8 mouse cellular contexts compared by ENCODE assay signal in the genomic region with DNA sequence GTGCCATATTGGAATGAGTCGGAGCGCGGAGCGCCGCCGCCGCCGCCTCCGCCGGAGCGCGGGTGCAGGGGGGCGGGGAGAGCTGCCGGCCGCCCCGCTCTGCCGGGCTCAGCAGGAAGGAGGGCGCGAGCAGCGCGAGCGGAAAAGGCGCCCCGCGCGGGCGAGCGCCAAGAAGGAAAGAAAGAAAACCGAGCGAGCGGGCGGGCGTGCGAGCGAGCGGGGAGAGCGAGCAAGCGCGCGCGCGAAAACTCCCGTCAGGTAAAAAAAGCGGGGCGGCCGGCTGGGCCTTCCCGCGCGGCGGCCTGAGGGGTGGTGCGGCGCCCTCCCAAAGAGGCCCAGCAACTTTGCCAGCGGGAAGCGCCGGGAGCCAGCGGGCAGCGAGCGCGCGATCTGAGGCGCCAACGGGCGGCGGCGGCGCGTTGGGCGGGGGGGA. TPM values are rescaled to one million over a fixed set of nuclear protein-coding genes. Genes with fewer than 3 reads are reported as not detected.
DNase-seq lines count a peak whose midpoint lies in the region; ATAC-seq and TF ChIP-seq lines count a peak whose summit lies in the region.

No protein-coding gene starts in this region.

- no peak for TF ChIP-seq CTCF in ES-Bruce4 (IDR thresholded peaks at IDR 0.05; ENCODE audit: low read depth, low read length)
- TF ChIP-seq CTCF in thymus, adult 2 months (IDR thresholded peaks at IDR 0.05; ENCODE audit: borderline replicate concordance, control insufficient read depth, extremely low read depth, insufficient read depth, low read length, poor library complexity) = peak; percentile 48; the same call in 1 of the 2 replicates

- DNase-seq in brain, adult 2 months (ENCODE audit: low read depth, low spot score) = peak; percentile 90
- no peak for DNase-seq in forebrain, embryonic 11.5 days (ENCODE audit: low spot score)
- peak; percentile 82 to 85 for DNase-seq in heart, postnatal 10 days
- DNase-seq in layer of hippocampus, adult 9-10 months (ENCODE audit: low spot score) = peak; percentile 41
- peak; percentile 78 to 79 for DNase-seq in lung, adult 18-20 months
- DNase-seq in thymus, adult 2 months = peak; percentile 80

- peak overlapping the region; percentile 90 for H3K4me2 ChIP-seq in forebrain, embryonic 11.5 days (ENCODE audit: low read depth, low read length, severe bottlenecking)

- H3K27ac ChIP-seq in ES-Bruce4 (ENCODE audit: insufficient read depth, low read length) = no peak overlapping the region
- peak overlapping the region; percentile 98 for H3K27ac ChIP-seq in forebrain, embryonic 11.5 days (ENCODE audit: low read depth, low read length)
- H3K27ac ChIP-seq in thymus, adult 2 months (ENCODE audit: control insufficient read depth, insufficient read depth, low read length) = no peak overlapping the region

- H3K4me1 ChIP-seq in ES-Bruce4 (ENCODE audit: control insufficient read depth, insufficient read depth, low read length) = no peaks in the 10 kb centered on the region
- H3K4me1 ChIP-seq in forebrain, embryonic 11.5 days (replicated peaks; ENCODE audit: control insufficient read depth, insufficient read depth, low read length) = peaks cover 7% of the 10 kb centered on the region; the same call in 1 of the 2 replicates
- H3K4me1 ChIP-seq in thymus, adult 2 months (replicated peaks; ENCODE audit: control insufficient read depth, insufficient read depth, low read length) = no peaks in the 10 kb centered on the region; the same call in 1 of the 2 replicates

- H3K9me3 ChIP-seq in ES-Bruce4 (replicated peaks; ENCODE audit: control insufficient read depth, insufficient read depth, low read length, poor library complexity, severe bottlenecking) = no peaks in the 10 kb centered on the region
- H3K9me3 ChIP-seq in forebrain, embryonic 11.5 days (ENCODE audit: control insufficient read depth, low read length) = no peaks in the 10 kb centered on the region

- no peak for TF ChIP-seq POLR2A in ES-Bruce4 (IDR thresholded peaks at IDR 0.05; ENCODE audit: insufficient read depth, low read length)
- TF ChIP-seq POLR2A in thymus, adult 2 months (IDR thresholded peaks at IDR 0.05; ENCODE audit: control insufficient read depth, extremely low read depth, insufficient read depth, low read length, poor library complexity) = no peak; the same call in 1 of the 2 replicates

- H3K4me3 ChIP-seq in ES-Bruce4 (ENCODE audit: low read depth, low read length) = peak overlapping the region; percentile 83
- peak overlapping the region; percentile 95 for H3K4me3 ChIP-seq in forebrain, embryonic 11.5 days (ENCODE audit: low read depth, low read length)
- peak overlapping the region; percentile 97 for H3K4me3 ChIP-seq in thymus, adult 2 months (ENCODE audit: control insufficient read depth, insufficient read depth, low read length)

- intact Hi-C loops in heart, postnatal 10 days (cut with DNase I) = loop anchor here (5.0 kb wide), 2 partner anchors 152 to 167 kb away; no protein-coding TSS in a partner anchor

- TF ChIP-seq EP300 in ES-Bruce4 (IDR thresholded peaks at IDR 0.05; ENCODE audit: insufficient read depth, low read depth, low read length) = no peak

- peak overlapping the region; percentile 96 for H3K9ac ChIP-seq in ES-Bruce4 (ENCODE audit: low read depth, poor library complexity, severe bottlenecking)
- peak overlapping the region; percentile 94 for H3K9ac ChIP-seq in forebrain, embryonic 11.5 days (ENCODE audit: low read length)

- H3K36me3 ChIP-seq in ES-Bruce4 (ENCODE audit: control insufficient read depth, insufficient read depth, low read length, poor library complexity, severe bottlenecking) = no peaks in the 10 kb centered on the region
- H3K36me3 ChIP-seq in forebrain, embryonic 11.5 days (ENCODE audit: control insufficient read depth, insufficient read depth, low read length) = no peaks in the 10 kb centered on the region
- H3K36me3 ChIP-seq in thymus, adult 2 months (ENCODE audit: control insufficient read depth, insufficient read depth, low read length) = no peaks in the 10 kb centered on the region

- peak; percentile 89 for ATAC-seq in forebrain, embryonic 11.5 days (replicated peaks; ENCODE audit: low FRiP score)
- 0 out of 2 replicates have a peak, but pooled peaks have one; percentile 30 for ATAC-seq in neutrophil, adult 5-6 weeks (ENCODE audit: extremely low read depth, insufficient number of reproducible peaks, low FRiP score, poor library complexity, severe bottlenecking)

- peaks cover 11% of the 10 kb centered on the region for H3K27me3 ChIP-seq in ES-Bruce4 (ENCODE audit: control insufficient read depth, insufficient read depth, low read length, poor library complexity, severe bottlenecking)
- peaks cover 3% of the 10 kb centered on the region; the same call in 1 of the 2 replicates for H3K27me3 ChIP-seq in forebrain, embryonic 11.5 days (ENCODE audit: control insufficient read depth, insufficient read depth, low read length)
- H3K27me3 ChIP-seq in thymus, adult 2 months (ENCODE audit: control insufficient read depth, insufficient read depth, low read length) = no peaks in the 10 kb centered on the region; the same call in 1 of the 2 replicates

- under 1% methylated on average over 52 of the region's 68 CpGs for WGBS in forebrain, embryonic 11.5 days
- under 1% methylated on average over 68 of the region's 68 CpGs for whole genome bisulfite sequencing in thymus, adult 2 months

RNA-seq across cellular contexts. Expression of gene Sfmbt1, which starts 1.0 kb away (rescaled TPM):
- 9.8 and 12.0 TPM in 2 replicates for polyA plus RNA-seq in ES-Bruce4 (2011; ENCODE audit: insufficient read depth, insufficient read length, low read depth, missing spikeins)
- 27.1 and 29.2 TPM in 2 replicates for polyA plus RNA-seq in forebrain, embryonic 11.5 days (2014; fragmentation: Nextera tagmentation; extraction: Ambion mirVana)
- total RNA-seq in heart, postnatal 10 days (2021) = 10 to 100 TPM; 14.8 to 16.8 TPM
- total RNA-seq in neutrophil, adult 5-6 weeks (2017) = 6.9 and 8.6 TPM in 2 replicates
- 3.2 and 4.0 TPM in 2 replicates for polyA plus RNA-seq in thymus, adult 2 months (2012; rRNA removed)
